Mouse (Mus musculus) T-helper 1 cell (primary cell): Measurements from ENCODE around the gene Cck.

ENCODE experiments used
- in situ Hi-C: fragments of 300-600 bp; cut with MboI, MseI; formaldehyde crosslinking; loops from one replicate; pipeline ENCODE4 v1.15.1; 2025; ENCODE audit warnings: high pct_unique_total_duplicates

Gene Cck

DNA sequence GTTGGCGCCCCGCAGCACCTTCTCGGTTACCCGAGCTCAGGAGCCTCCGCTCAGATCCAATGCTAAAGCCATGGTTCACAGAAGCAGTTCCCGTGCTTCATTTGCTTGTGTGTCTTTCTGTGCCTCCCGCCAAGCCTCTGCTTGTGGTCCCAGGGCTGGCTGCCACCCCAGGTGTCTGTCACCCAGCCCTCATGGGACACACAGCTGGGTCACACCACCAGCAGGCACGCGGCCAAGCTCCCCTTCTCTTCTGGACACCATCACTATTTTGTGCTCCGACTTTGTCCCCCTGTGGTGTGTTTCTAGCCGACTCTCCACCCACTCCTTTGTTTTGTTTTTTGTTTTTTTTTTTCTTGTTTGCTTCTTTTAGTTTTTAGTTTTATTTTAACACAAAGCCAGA is 28.0 kb downstream of the Cck start:
- in situ Hi-C loops = no loop called here

DNA sequence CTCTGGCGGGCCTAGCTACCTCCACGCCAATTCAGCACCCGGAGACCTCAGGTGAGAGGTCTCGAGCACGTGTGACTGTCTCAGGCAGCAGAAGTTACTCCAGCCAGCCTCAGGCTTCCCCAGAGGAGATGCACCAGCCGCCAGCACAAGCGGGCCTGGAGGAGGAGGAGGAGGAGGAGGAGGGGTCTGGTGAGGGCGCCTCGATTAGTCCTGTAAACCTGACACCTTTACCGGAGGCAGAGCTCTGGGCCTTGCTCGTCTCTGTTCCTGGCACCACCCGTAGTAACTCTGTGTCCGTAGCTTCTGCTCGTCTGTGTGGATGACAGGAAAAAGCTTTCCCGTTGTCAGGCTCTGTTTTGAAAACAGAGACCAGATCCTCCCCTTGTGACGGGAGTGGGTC is 35.0 kb downstream of the Cck start:
- in situ Hi-C loops = no loop called here

GRCm38 (mm10) chr9:121459950-121460349 is 35.5 kb downstream of the Cck start:
- in situ Hi-C loops = loop anchor here (10.0 kb wide), 1 partner anchor 215 kb away; no protein-coding TSS in a partner anchor

GRCm38 (mm10) chr9:121458466-121458865 is 37.0 kb downstream of the Cck start:
- in situ Hi-C loops = loop anchor here (10.0 kb wide), 1 partner anchor 214 kb away; no protein-coding TSS in a partner anchor

- in situ Hi-C loops = loop anchor here (10.0 kb wide), 1 partner anchor 212 kb away; no protein-coding TSS in a partner anchor
Observed at GRCm38 (mm10) chr9:121456739-121457515, 38.6 kb downstream of the Cck start.

GRCm38 (mm10) chr9:121454891-121455290 is 40.6 kb downstream of the Cck start:
- in situ Hi-C loops = loop anchor here (10.0 kb wide), 1 partner anchor 210 kb away; no protein-coding TSS in a partner anchor

DNA sequence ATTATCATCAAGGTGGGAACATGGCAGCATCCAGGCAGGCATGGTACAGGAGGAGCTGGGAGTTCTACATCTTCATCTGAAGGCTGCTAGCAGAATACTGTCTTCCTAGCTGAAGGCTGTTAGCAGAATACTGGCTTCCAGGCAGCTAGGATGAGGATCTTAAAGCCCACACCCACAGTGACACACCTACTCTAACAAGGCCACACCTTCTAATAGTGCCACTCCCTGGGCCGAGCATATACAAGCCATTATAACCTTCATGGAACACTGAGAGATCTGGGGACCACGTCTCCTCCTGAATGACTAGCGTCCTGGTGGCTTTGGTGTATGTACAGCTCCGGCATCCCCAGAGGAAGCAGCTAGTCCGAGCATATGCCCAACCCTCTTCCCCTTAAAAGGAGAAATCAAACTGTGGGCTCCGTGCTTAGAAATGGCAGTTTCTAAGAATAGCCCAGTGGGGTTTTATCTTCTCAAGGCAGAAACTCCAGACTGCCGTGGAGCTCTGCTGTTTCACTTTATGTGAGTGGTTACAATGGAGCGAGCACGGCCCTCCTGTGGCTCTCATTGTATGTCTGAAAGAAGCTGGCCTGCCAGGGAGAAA is 43.1 kb downstream of the Cck start:
- in situ Hi-C loops = loop anchor here (10.0 kb wide), 1 partner anchor 208 kb away; no protein-coding TSS in a partner anchor

DNA sequence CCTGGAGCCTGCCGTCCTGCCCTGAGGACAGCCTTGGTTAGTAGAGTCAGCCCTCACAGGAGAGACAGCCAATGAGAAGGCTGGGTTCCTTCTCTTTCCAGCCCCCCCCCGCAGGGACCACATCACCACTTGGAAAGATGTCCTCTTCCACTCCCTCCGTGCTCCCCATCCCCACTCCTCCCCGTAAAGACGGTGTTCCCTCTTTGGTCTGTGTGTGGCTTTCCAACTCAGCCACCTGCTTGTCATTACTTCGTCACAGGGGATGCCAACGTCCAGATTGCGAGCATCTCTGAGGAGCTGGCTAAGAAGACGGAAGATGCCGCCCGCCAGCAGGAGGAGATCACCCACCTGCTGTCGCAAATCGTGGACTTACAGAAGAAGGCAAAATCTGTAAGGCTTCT is 49.1 kb downstream of the Cck start:
- in situ Hi-C loops = no loop called here

DNA sequence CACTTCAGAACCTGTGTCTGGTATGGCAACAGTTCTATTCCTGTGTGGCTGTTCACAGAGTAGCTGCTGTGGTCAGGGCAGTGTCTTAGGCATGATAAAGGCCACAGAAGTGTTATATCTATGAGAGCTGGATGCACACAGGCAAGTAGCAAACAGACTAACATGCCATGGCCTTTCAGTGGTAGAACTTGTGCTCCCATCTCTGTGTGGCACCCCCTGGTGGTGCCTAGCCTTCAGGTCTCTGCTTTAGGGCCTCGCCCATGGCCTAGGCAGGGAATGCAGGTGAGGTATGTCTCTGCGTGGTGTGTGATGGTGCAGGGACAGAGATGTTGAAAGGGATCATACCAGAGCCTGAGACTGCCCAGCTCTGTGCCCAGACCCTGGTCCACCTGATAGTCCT is 50.1 kb downstream of the Cck start:
- in situ Hi-C loops = no loop called here

GRCm38 (mm10) chr9:121444367-121444707 is 51.2 kb downstream of the Cck start:
- in situ Hi-C loops = no loop called here

GRCm38 (mm10) chr9:121443696-121444366 is 51.7 kb downstream of the Cck start:
- in situ Hi-C loops = no loop called here

DNA sequence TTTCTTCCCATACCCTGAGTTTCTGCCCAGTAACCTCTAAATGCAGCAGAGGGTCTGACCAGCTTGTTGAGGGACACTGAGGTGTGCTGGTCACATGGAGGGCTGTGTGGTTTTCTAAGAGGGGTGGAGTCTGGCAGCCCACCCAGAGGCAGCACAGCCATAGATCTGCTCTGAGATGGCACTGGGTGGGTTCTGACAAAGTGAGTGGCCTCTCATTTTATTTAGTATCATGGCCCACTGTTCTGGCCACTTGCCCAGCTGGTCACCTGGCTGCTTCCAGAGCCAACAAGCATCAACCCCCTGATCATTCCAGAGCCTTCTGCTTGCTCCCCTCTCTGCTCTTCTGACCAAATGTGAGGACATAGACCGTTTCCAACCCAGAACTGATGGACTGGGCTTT is 53.3 kb downstream of the Cck start:
- in situ Hi-C loops = no loop called here
